Mouse (Mus musculus) CH12.LX (cell line): ENCODE data around the gene Babam2.

Experiments
- CHD1 ChIP-seq: IDR thresholded peaks from 2 replicates; pipeline ENCODE4 v1.6.1; 2012; ENCODE audit warnings: low read depth, low read length, improper control_type of control experiment, inconsistent platforms
- GABPA ChIP-seq: IDR thresholded peaks from 2 replicates; pipeline ENCODE4 v1.6.1; 2012; ENCODE audit warnings: low read depth, low read length, improper control_type of control experiment, inconsistent platforms; ENCODE audit not compliant: insufficient replicate concordance
- MAZ ChIP-seq: IDR thresholded peaks from 2 replicates; pipeline ENCODE4 v1.6.1; 2012; ENCODE audit warnings: low read depth, mild to moderate bottlenecking, inconsistent platforms, low read length, improper control_type of control experiment, moderate library complexity
- TCF12 ChIP-seq: IDR thresholded peaks from 2 replicates; pipeline ENCODE4 v1.6.1; 2014; ENCODE audit warnings: low read depth, mild to moderate bottlenecking, inconsistent platforms, low read length, improper control_type of control experiment

GRCm38 (mm10) chr5:31814068-31814467 lies 116.6 kb downstream of the Babam2 start:
- TF ChIP-seq TCF12: no peak
- TF ChIP-seq GABPA: no peak
- TF ChIP-seq MAZ: no peak
- no peak for TF ChIP-seq CHD1
